Mouse (Mus musculus): Measurements from ENCODE around the gene Gm884.
"Not testable (repeated sequence)": the region's sequence is repeated elsewhere in the genome, so short reads cannot be mapped to it uniquely, and the experiment has no call there.

The Gm884 gene

DNA sequence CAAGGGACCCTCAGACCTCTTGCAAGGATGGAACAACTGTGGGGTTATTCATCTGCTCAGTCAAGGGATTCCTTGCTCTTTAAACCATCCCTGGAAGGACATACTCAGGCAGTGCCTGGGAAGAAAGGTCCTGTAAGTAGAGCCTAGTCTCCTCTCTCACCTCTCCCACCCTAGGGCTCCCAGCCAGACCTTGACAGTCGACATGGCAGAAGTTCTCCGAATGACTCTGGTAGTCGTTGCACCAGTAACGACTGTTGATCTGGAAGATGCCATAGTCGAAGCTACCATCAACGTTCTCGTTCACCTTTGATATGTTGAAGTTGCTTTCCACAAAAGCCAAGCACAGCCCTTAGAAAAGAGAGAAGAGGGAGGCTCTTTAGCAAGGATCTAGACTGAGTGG is 13.9 kb upstream of the Gm884 start:
- DNase-seq (ENCODE audit: low spot score in 2 of 2) = no peak

GRCm38 (mm10) chr11:103627453-103627852 is 6.5 kb upstream of the Gm884 start:
- no peak for DNase-seq (ENCODE audit: low spot score in 2 of 2)

GRCm38 (mm10) chr11:103610772-103611171 is 10.2 kb downstream of the Gm884 start:
- no peak for DNase-seq (ENCODE audit: low spot score in 2 of 2)

GRCm38 (mm10) chr11:103606611-103607010 is 14.3 kb downstream of the Gm884 start:
- no peak for DNase-seq (ENCODE audit: low spot score in 2 of 2)

GRCm38 (mm10) chr11:103578339-103578738 is 42.6 kb downstream of the Gm884 start:
- no peak for DNase-seq (ENCODE audit: low spot score in 2 of 2)

DNA sequence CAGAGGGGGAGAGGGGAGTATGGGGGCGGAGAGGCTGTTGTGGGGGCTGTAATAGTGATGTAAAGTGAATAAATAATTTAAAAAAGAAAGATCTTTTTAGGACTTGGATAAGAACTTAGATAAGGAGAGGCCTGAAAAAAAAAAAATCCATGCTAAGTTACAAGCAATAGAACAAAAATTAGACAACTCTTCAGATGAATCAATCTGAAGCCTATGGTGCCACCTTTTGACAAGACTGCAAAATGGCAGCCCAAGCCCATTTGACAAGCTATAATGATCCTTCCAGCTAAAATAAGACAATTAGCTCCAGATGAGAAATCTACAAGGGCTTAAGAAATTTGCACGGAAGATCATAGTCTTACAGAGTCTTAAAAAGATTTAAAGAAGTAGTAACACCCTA is 64.9 kb downstream of the Gm884 start:
- DNase-seq (ENCODE audit: low spot score in 2 of 2) = no peak

DNA sequence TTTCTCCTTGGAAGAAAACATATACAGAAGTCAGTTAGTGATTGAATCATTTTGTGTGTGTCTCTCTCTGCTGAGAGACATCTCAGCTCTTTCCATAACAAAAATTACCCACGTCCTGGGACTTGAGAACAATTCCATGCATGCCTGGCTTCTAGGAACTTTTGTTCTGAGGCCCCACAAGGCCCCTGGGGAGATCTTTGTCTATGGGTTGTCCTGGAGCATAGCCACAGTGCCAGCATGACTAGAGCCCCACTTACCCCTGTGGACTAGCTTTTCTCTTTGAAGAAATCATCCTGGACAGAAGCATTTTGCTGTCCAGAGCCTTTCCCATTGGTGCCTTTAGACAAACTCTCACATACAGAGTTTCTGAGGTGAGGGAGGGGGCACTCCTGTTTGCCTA is 86.0 kb downstream of the Gm884 start:
- not testable (repeated sequence) for DNase-seq (ENCODE audit: low spot score in 2 of 2)

GRCm38 (mm10) chr11:103512111-103512510 is 108.8 kb downstream of the Gm884 start:
- DNase-seq (ENCODE audit: low spot score in 2 of 2) = no peak

DNA sequence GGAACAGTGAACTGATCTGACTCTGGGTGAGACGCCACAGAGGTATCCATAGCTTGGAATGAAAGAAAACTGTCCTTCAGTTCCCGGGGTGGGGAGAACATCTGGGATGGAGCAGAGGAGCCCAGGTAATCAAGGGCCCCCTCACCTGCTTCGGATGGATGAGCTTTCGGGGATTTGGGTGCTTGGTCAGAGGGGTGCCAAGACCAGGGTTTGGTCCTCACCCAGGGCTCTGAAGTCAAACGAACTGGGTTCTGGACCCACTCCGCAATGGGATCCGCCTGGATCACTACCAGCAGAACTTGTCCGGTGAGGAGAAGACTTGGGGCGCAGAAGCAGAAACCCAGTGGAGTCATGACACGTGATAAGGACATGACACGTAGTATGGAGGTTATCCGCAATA is 116.4 kb downstream of the Gm884 start, which contains the start of gene Lrrc37a:
Gene Lrrc37a (minus strand): TSS at position 101 of the 400 bp plus-strand sequence.
- no peak for DNase-seq (ENCODE audit: low spot score in 2 of 2)

All from frontal cortex, postnatal 10 days (tissue).